Mouse (Mus musculus): ENCODE measurements around the gene Pnpo.

Pnpo gene

DNA sequence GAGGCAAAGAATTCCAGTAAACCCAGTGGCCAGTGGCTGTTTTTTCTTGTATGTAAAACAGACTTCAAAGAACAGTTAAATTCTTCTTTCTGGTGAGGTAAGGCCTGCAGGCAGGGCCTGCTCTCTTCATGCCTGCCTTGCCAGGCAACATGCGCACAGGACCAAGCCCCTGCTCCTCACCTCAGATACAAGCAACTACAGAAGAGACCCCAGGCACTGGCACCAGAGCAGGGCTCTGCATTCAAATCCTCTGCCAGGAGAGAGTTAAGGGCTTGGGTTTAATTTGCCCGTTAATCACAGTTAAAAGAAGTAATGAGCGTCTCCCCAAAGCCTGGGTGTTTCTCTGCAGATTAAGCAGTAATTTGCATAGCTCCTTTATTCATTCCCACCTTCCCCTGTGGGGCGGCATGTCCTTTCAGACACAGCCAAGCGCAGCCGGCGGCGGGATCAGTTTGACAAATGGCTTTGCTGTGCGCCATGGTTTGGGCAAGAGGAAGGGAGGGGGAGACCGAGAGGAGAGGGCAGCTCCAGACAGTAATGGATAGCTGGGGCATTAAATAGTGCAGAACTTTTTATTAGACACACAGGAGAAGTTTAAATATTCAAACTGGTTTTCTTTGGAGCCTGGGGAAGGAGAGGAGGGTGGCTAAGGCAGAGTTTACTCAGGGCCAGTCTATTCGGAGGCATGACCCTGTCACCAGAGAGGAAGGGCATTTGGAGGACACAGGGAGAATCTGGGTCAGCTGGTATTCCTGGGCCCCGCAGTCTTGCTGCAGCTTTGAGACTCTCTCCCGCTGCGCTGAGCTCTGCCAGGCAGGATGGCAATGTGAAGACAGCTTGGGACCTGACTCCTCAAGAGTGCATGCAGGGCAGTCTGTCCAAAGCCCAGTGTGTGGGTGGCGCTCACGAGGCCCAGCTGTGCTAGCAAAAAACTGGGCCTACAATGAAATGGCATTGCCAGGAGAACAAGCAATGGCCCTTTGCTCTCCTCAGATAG is 40.8 kb downstream of the Pnpo start:
- DNase-seq, result peak; percentile 50 to 67

- no peak for DNase-seq
Observed at GRCm38 (mm10) chr11:96901332-96901731, 42.5 kb downstream of the Pnpo start.

GRCm38 (mm10) chr11:96899449-96900306 is 44.1 kb downstream of the Pnpo start:
- no peak for DNase-seq

GRCm38 (mm10) chr11:96895886-96896285 is 47.9 kb downstream of the Pnpo start:
- DNase-seq, result no peak

DNA sequence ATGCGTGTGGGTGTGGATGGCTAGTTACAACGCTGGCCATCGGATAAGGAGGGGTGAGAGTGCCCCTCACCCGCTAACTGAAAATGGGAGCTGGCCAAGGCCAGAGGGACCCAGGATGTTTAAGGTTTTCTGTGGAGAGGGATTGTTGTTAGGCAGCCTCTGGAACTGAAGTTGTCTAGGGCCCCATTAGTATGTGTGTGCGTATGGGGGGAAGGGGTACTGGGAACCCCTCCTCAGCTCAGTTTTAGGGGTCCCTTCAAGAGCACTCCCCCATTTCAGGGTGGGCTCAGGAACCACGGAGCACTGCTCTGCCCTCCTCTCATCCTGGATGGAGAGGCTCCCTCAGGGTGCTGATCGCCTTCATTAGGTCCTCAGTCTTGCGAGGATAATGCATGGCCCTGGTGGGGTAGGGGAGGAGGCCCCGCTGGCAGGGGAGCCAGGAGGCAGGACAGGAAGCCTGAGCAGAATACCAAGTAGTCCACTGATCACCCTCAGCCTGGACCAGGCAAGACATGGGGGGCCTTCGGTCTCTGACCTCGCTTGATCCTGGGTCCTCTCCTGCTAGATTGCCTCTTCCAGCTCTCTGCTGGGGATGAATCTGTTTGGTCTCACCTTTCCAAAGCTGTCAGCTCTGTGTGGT is 50.5 kb downstream of the Pnpo start:
- DNase-seq, result peak in 1 of 2 experiments; percentile 33

DNA sequence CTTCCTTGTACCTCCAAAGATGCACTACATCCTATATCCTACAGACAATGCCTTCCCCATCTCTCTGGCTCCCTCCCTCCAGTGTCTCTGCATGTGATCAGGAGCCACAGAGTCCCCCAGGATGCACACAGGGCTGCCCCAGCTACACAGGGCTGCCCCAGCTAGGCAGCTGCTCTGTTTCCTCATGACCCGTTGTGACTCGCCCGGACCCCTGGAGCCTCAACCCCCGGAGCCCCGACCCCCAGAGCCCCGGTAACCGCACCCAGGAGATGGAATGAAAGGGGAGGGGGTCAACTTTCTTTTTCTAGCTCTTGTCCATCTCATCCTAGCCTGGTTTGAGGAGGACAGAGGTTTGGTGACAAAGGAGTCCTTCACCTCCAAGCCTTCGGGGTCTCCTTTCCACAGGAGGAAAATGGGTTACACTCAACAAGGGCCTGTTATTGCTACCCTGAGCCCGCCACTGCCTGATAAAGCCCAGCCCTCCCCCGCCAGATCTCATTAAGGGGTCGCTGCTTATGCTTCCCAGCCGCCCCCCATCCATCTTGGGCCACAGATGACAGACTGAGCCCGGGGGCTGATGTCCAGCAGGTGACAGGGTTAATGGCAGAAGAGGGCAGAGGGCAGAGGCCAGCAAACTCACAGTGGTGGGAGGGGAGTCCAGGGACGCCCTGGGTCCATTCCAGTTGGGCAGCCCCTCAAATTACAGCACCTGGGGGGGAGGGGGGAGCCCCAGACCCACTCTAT is 51.8 kb downstream of the Pnpo start:
- no peak for DNase-seq
